Mouse (Mus musculus): ENCODE data around the gene Cnnm2.

Gene Cnnm2

DNA sequence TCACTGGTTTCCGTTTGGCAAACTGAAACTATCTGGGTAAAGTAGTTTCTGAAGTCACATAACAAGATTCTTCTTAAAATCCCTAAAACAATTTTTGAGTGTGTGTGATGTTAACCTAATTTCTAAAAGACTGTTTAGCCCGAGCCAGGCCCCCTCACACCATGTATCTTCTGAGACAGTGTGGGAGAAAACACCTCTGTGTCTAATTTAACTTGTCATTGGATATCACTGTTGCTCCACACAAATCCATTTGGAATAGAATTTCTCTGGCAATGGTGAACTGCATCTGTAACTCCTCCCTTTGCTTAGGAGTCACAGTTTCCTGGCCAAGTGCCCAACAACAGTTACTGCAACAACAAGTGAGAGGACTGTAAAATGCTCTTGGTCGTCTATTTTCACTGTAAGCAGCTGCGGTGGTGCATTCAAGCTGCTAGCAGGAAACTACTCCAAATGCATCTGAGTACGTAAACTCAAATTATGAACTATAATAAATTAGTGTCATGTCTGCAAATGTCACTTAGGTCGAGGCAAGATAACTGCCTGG is 167.7 kb downstream of the Cnnm2 start:
- peak; percentile 64 for DNase-seq (ENCODE audit: low read depth)
